Mouse (Mus musculus): Measurements from ENCODE around the gene Eya4. TPM values are rescaled to one million over a fixed set of nuclear protein-coding genes. Genes with fewer than 3 reads are reported as not detected.

Gene Eya4
- 3.1 TPM for polyA plus RNA-seq (2014; fragmentation: Illumina TruSeq; extraction: RNeasy Lipid Tissue Mini Kit (QIAGEN cat#74804); ENCODE audit: low read depth, low replicate concordance)

DNA sequence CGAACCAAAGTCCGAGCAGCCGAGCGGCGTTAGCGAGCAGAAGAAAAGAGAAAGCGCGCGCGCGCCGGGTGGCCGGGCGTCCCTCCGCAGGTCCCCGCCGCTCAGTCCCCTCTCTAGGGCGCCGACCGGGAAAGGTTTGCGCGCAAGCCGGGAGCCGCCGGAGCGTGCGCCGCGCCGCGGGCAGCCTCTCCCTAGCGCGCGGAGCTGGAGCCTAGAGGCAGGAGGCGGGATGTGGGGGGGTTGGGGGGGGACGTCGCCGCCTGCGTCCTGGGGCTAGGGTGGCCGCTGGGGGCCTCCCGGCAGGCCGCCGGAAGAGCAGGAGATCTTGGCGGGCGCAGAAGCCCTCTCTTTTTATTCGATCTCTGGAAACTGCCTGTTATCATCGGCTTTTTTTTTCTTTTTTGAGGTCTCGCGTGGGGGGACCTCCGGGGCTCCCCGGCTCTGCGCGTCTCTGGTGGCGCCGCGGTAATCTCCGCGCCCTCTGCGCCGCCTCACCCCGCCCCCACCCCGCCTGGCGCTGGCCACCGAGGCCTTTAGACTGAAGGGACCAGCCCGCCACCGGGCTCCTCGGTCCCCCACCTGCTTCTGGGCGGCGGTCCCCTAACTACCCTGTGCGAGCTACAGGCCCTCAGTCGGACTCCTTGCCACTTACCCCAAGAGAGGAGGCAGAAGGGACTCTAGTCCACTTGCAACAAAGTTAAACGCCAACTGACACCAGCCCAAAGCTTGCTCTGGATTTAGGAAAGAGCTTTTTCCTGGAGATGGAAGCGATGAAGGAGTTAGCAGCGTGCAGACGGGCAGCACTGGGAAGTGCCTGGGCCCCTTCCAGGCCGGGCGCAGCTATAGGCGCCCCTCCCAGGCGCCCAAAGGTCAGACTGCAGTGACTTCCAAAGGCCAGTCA lies at the start of gene Eya4:
Gene Eya4, minus strand, starts transcription at position 776 of the 901 bp plus-strand sequence.

Measured in adipose tissue, adult 10 weeks (tissue).